Mouse (Mus musculus) urinary bladder, adult 18-20 months (tissue): ENCODE data around the gene Kansl1l.

Source experiments
- DNase-seq, 2 experiments: peaks; one replicate each; pipeline ENCODE4 v3.0.0; 2022; ENCODE audit warnings: low spot score in 2 of 2, mixed read lengths in 2 of 2

The Kansl1l gene

GRCm38 (mm10) chr1:66817865-66818315 is 528 bp upstream of the Kansl1l start:
- DNase-seq = no peak

DNA sequence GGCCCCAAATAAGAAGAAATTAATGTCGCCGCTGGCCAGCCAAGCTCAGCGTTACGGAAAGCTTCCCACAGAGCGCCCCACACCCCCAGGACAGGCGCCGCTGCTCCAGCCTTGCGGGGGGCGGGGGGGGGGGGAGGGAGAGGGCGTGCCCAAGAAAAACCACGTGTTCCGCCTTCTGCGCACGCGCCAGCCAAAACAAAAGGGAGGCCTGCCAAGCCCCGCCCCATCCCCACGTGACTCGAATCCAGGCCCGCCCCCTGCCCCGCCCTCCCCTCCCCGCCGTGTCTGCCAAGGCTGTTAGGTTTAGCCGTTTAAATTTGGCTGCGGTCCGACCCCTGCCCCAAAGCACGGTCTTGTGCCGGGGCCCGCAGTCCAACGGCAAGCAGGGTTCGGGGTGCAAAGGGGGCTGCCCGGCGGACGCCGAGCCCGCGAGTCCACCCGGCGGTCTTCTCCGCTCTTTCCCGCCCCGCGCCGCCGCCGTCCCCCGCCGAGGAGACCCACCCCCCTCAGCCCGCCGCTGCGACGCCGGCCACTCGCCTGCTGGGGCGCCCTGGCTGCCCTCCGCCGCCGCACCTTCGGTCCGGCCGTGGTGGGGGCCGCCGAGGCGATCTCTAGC is 417 bp downstream of the Kansl1l start:
- DNase-seq = peak; percentile 86 to 91

- peak; percentile 35 to 55 for DNase-seq
Measured at GRCm38 (mm10) chr1:66815941-66816777, 1.2 kb downstream of the Kansl1l start.

GRCm38 (mm10) chr1:66814756-66815155 is 2.6 kb downstream of the Kansl1l start:
- DNase-seq = no peak

DNA sequence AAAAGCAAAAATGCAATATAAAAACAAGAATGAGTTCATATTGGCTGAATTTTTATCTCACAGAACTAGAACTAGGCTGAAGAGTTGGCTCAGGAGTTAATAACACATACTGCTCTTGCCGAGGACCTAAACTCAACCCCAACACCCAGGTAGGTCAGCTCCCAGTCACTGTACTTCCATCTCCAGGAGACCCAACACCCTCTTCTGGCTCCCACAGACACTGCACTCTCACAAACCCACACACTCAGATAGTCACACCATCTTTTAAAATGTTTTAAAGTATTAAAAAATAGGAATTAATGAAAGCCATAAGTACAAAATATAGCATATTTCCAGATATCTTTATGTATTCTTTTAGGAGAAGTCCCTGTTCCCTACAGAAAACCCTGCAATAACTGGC is 4.2 kb downstream of the Kansl1l start:
- DNase-seq = no peak

DNA sequence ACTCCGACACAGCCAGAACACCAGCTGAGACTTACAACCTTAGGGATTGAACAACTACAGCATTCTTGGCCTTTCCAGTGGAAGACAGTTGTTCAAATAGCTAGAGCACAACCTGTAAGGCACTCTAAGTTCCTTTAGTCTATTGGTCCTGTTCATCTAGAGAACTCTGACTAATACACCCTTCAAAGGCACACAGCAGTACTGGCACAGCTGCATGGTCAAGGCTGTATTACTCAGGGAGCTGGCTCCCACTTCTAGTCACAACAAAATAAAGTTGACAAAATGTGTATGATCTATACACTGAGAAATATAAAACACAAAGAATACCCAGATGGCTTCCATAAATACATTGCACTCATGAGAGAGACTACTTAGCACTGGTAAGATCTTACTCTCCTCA is 10.5 kb downstream of the Kansl1l start:
- DNase-seq = no peak

- no peak for DNase-seq
Measured at GRCm38 (mm10) chr1:66805408-66805807, 12.0 kb downstream of the Kansl1l start.

- no peak for DNase-seq
Measured at GRCm38 (mm10) chr1:66804710-66805109, 12.7 kb downstream of the Kansl1l start.

DNA sequence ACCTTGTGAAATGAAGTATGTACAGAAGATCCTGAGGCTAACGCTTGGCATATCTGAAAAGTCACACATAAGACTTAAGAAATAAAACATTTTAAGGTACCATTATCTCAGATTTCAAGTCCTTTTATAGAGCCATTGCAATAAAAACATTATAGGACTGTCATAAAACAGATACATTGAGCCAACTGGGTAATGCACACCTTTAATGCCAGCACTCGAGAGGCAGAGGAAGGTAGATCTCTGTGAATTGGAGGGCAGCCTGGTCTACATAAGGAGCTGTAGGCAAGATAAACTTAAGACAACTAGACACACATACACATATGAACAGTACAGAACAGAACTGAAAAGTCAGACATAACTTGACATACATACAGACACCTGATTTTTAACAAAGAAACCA is 19.4 kb downstream of the Kansl1l start:
- DNase-seq = no peak

GRCm38 (mm10) chr1:66792838-66793466 is 24.4 kb downstream of the Kansl1l start:
- no peak for DNase-seq

- no peak for DNase-seq
Measured at GRCm38 (mm10) chr1:66782296-66782695, 35.1 kb downstream of the Kansl1l start.

DNA sequence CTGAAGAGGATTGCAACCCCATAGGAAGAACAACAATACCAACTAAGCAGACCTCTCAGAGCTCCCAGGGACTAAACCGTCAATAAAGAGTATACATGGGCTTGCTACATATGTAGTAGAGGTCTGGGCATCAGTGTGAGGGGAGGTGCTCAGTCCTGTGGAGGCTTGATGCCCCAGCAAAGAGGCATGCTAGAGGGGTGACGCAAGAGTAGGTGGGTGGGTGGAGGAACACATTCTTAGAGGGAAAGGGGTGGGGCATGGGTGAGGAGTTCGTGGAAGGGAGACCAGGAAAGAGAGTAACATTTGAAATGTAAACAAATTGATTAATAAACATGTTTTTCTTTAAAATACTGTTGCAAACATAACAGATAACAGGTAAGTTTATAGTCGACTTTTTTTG is 36.3 kb downstream of the Kansl1l start:
- no peak for DNase-seq

DNA sequence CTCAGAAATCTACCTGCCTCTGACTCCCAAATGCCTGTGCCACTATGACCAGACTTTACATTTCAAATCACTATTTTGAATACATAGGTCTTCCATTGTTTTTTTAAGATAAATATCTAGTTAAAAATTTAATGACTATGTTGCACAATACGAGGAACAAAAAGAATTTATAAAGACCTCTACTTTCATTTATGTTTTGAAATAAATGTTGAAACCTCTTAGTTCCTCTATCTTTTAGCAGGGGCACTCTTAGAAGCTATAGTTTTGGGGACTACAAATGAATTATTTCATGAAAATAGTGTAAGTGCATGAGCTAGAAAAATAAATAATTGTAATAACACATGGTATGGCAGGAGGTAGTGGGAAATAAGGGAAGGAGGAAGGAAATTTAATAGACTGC is 38.6 kb downstream of the Kansl1l start:
- DNase-seq = no peak

- no peak for DNase-seq
Measured at GRCm38 (mm10) chr1:66777878-66778277, 39.5 kb downstream of the Kansl1l start.

DNA sequence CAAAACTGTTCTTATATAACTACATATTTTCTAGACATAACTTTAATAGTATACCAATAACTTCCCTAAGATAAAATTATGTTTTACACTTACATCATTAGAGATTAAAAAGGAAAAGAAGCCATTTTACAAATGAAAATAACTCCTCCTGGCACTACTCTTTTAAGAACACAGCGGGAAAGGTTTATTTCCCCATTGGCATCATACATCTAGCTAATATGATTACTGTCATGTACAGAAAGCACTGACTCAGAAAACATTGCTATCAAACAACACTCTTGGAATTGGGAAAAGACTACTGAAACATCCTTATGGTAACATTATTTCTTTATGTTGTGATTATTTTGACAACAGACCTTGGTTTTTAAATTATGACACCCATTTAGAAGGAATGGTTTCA is 48.6 kb downstream of the Kansl1l start:
- DNase-seq = no peak

- no peak for DNase-seq
Measured at GRCm38 (mm10) chr1:66730581-66730980, 86.8 kb downstream of the Kansl1l start.

DNA sequence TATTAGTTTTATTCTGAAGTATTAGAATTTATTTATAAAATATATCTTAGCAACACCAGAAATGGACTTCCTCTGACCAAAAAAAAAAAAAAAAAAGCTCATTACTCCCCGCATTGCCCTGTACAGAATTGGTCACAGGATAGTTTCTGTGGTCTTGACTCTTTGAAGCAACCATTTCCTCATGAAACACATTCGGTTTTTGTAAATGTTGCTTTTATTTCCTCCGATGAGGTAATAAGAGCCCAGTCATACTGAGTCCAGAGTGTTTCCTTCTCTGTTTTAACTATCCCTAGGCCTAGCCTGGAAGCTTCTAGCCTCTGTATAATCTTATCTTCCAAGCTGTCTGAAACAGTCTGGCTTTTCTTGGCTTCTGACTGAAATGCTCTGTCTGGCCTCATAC is 104.5 kb downstream of the Kansl1l start:
- no peak for DNase-seq

DNA sequence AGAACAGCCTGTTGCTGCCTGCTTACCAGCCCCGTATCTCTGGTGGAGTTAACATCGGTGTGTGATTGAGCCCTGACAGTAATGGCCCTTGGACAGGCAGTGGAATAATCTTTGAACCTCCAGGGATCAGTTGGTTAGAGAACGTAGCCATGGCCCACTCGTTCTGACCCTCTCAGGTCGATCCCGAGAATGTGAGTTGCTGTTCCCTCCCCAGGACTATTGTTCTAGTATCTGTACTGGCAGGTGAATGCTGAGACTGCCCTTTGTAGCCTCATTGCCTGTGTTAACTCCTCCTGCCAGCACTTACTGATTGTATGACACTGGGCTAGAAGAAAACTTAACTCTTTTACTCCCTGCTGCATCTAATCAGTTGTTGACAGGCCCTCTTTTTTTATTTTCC is 112.8 kb downstream of the Kansl1l start:
- DNase-seq = no peak

GRCm38 (mm10) chr1:66702623-66703345 is 114.6 kb downstream of the Kansl1l start:
- DNase-seq = no peak

DNA sequence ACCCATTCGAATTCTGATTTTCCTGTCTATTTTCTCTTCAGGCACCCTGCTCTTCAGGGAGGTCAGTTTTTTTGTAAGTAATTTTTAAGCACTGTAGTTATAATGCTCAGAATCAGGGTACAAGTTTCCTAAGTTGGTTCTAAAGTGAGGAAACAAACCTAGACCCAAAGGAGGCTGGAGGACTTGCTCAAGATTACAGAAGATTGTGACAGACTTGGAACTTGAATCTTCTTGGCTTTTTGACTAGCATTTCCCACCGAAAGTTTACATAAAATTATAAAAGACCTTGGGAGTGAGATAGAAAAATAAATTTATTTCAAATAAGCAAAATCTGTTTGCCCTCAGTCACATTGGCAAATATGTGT is 115.8 kb downstream of the Kansl1l start:
- no peak for DNase-seq

DNA sequence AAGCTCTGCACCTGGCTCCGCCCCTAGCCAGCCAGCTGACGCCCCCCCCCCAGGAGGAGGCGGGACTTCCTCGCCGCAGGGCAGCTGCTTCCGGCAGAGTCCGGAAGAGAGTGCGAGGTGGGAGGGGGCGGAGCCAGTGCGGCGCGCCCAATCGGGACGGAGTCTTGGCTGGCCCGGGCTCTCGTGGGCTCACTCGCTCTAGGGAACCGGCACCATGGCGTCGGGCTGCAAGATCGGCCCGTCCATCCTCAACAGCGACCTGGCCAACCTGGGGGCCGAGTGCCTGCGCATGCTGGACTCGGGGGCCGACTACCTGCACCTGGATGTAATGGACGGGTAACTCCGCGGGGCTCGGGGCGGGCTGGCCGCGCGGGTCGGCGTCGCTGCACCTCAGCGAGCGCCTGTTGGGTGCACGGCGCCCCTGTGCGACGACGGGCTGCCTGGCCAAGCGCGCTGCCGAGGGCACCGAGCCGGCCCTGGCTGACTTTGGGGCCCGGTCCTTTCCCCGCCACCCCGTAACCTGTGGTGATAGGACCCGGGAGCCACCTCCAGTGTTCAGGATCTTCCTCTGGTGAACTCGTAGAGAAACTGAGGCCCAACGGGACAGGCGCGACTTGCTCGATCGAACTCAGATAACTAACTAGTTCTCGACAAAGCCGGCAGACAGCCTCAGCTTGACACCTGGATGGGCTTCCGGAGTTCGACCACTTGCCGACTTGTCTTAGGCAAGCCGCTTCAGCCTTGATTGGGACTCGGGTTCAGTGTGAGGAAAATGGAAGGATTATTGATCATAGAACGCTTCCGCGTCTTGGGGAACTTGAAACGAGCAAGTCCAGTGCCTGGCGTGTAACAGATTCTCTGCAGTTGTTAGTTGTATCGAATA is 116.4 kb downstream of the Kansl1l start, which contains the start of gene Rpe:
Gene Rpe (plus strand): TSS at position 139 of the 883 bp plus-strand sequence.
- DNase-seq = peak; percentile 83 to 86
